Mouse (Mus musculus) thymus, adult 2 months (tissue): ENCODE results near the gene Stk25. TPM values are rescaled to one million over a fixed set of nuclear protein-coding genes. Genes with fewer than 3 reads are reported as not detected.

Experiments
- DNase-seq: peaks from one replicate; pipeline ENCODE4 v3.0.0; 2021
- H3K27ac ChIP-seq: fragments of 200-500 bp; 2 replicates; pipeline ENCODE4 v1.5.1; 2012; ENCODE audit warnings: low read length, control low read depth; ENCODE audit not compliant: control insufficient read depth, insufficient read depth
- H3K27me3 ChIP-seq: fragments of 200-500 bp; 2 replicates; pipeline ENCODE4 v1.6.1; 2012; ENCODE audit warnings: mild to moderate bottlenecking, low read length, moderate library complexity, mixed read lengths; ENCODE audit not compliant: control insufficient read depth, insufficient read depth
- H3K36me3 ChIP-seq: fragments of 200-500 bp; 2 replicates; pipeline ENCODE4 v1.6.1; 2012; ENCODE audit warnings: mild to moderate bottlenecking, low read length, moderate library complexity; ENCODE audit not compliant: control insufficient read depth, insufficient read depth
- H3K4me1 ChIP-seq: fragments of 200-500 bp; replicated peaks from 2 replicates; pipeline ENCODE4 v1.6.1; 2012; ENCODE audit warnings: low read length; ENCODE audit not compliant: control insufficient read depth, insufficient read depth
- H3K4me3 ChIP-seq: fragments of 200-500 bp; 2 replicates; pipeline ENCODE4 v1.5.1; 2012; ENCODE audit warnings: mild to moderate bottlenecking, low read length, control low read depth, moderate library complexity; ENCODE audit not compliant: control insufficient read depth, insufficient read depth
- CTCF ChIP-seq: fragments of 200-500 bp; IDR thresholded peaks from 2 replicates; pipeline ENCODE4 v1.5.1; 2012; ENCODE audit warnings: mild to moderate bottlenecking, control low read depth, low read length, moderate library complexity, borderline replicate concordance; ENCODE audit not compliant: control insufficient read depth, poor library complexity, insufficient read depth; ENCODE audit errors: extremely low read depth
- POLR2A ChIP-seq: fragments of 200-500 bp; IDR thresholded peaks from 2 replicates; pipeline ENCODE4 v1.6.1; 2012; ENCODE audit warnings: mild to moderate bottlenecking, low read length, control low read depth, moderate library complexity; ENCODE audit not compliant: control insufficient read depth, poor library complexity, insufficient read depth; ENCODE audit errors: extremely low read depth
- WGBS: fragments of 180-500 bp; shearing (Covaris S2); methylation state at CpG from one replicate; pipeline ENCODE4 v1.1.7; 2018; 5-methylcytosine and 5-hydroxymethylcytosine counted together
- polyA plus RNA-seq: library from polyadenylated mRNA; depleted of rRNA; stranded (reverse); fragments of >200 nt; gene quantifications from 2 replicates; pipeline ENCODE4 v1.2.3, GENCODE M21; 2012

The Stk25 gene
- polyA plus RNA-seq, 1 experiment: 164 TPM

- H3K4me3 ChIP-seq: peak overlapping the region; percentile 70
- no peaks in the 10 kb centered on the region for H3K27me3 ChIP-seq
- DNase-seq: no peak
- no peak for TF ChIP-seq POLR2A
- TF ChIP-seq CTCF: no peak
- H3K36me3 ChIP-seq: no peaks in the 10 kb centered on the region
- WGBS: 9% methylated on average over 6 of the region's 6 CpGs
- H3K4me1 ChIP-seq: peaks cover 8% of the 10 kb centered on the region
- H3K27ac ChIP-seq: no peak overlapping the region
These were observed 24.0 kb downstream of the Stk25 start for GRCm38 (mm10) chr1:93634481-93634891.

- WGBS: 96% methylated on average over 3 of the region's 3 CpGs
These were observed 25.7 kb downstream of the Stk25 start for GRCm38 (mm10) chr1:93632723-93633122.

DNA sequence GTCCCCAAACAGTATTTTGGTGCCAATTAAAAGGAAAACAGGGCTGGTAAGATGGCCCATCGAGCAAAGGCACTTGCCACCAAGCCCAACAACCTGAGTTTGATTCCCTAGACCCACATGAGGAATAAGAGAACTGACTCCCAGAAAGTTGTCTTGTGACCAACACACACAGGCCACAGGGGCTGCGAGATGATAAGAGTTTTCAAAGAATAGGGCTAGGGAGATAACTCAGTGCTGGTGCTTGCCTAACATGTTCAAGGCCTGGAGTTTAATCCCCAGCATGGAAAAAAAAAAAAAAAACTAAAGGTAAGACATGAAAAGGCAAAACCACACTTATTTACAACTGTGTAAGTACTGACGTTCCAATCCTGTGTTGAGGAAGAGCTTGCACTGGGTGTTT lies 27.7 kb downstream of the Stk25 start:
- Histone ChIP-seq H3K36me3 (peaks cover 27% of the 10 kb centered on the region), H3K27ac (no peak overlapping the region), H3K27me3 (no peaks in the 10 kb centered on the region), H3K4me1 (peaks cover 6% of the 10 kb centered on the region), H3K4me3 (no peak overlapping the region)
- no peak for DNase-seq
- 97% methylated on average over 3 of the region's 3 CpGs for WGBS
- no peak for TF ChIP-seq POLR2A

More at GRCm38 (mm10) chr1:93632723-93633122, 25.7 kb downstream of the Stk25 start:
- peaks cover 8% of the 10 kb centered on the region for H3K4me1 ChIP-seq
- DNase-seq: no peak
- H3K4me3 ChIP-seq: no peak overlapping the region
- H3K27me3 ChIP-seq: no peaks in the 10 kb centered on the region
- no peak for TF ChIP-seq CTCF
- no peak for TF ChIP-seq POLR2A
- H3K36me3 ChIP-seq: peaks cover 7% of the 10 kb centered on the region
- no peak overlapping the region for H3K27ac ChIP-seq

DNA sequence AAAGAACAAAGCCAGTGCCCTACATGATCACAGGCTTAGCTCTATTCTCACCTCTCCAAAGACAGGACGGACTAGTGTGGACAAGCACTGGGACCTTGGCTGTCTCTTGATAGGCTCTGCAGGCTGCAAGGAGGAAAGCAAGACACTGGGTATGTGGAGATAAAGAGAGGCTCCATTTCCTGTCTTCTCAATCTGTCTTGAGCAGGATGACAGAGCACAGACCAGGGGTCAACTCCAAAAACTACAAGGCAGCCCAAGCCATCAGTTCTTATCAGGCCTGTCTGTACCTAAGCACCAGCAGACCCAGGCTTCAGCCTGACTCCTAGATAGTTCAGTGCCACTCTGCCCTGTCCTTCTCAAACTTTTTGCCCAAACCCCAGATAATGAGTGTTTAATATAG lies 34.0 kb downstream of the Stk25 start:
- H3K36me3 ChIP-seq: peaks cover 49% of the 10 kb centered on the region
- no peak overlapping the region for H3K4me3 ChIP-seq
- no peak overlapping the region for H3K27ac ChIP-seq
- TF ChIP-seq CTCF: no peak
- no peak for TF ChIP-seq POLR2A
- no peak for DNase-seq
- no peaks in the 10 kb centered on the region for H3K4me1 ChIP-seq
- 95% methylated on average over 1 of the region's 1 CpGs for WGBS
- no peaks in the 10 kb centered on the region for H3K27me3 ChIP-seq

GRCm38 (mm10) chr1:93618948-93619347 lies 39.5 kb downstream of the Stk25 start:
- H3K36me3 ChIP-seq: peaks cover 9% of the 10 kb centered on the region; the same call in 1 of the 2 replicates
- no peak overlapping the region for H3K27ac ChIP-seq
- H3K4me1 ChIP-seq: no peaks in the 10 kb centered on the region
- H3K27me3 ChIP-seq: no peaks in the 10 kb centered on the region
- 75% methylated on average over 5 of the region's 5 CpGs for WGBS
- no peak for DNase-seq
- TF ChIP-seq CTCF (no peak), POLR2A (no peak)
- no peak overlapping the region for H3K4me3 ChIP-seq

GRCm38 (mm10) chr1:93618059-93618748 lies 40.3 kb downstream of the Stk25 start:
- 97% methylated on average over 4 of the region's 4 CpGs for whole genome bisulfite sequencing
- H3K27me3 ChIP-seq: no peaks in the 10 kb centered on the region
- DNase-seq: no peak
- H3K27ac ChIP-seq: no peak overlapping the region
- H3K36me3 ChIP-seq: peaks cover 7% of the 10 kb centered on the region; the same call in 1 of the 2 replicates
- no peak for TF ChIP-seq POLR2A
- no peak for TF ChIP-seq CTCF
- no peaks in the 10 kb centered on the region for H3K4me1 ChIP-seq
- no peak overlapping the region for H3K4me3 ChIP-seq

- Histone ChIP-seq H3K36me3 (no peaks in the 10 kb centered on the region), H3K4me1 (no peaks in the 10 kb centered on the region), H3K27me3 (no peaks in the 10 kb centered on the region), H3K27ac (no peak overlapping the region), H3K4me3 (no peak overlapping the region)
- 93% methylated on average over 8 of the region's 8 CpGs for WGBS
- DNase-seq: no peak
- TF ChIP-seq CTCF (no peak), POLR2A (no peak)
These were observed 48.7 kb downstream of the Stk25 start for GRCm38 (mm10) chr1:93609762-93610161.
